Mouse (Mus musculus): Measurements from ENCODE around the gene Abcg3. TPM values are rescaled to one million over a fixed set of nuclear protein-coding genes. Genes with fewer than 3 reads are reported as not detected.

Gene Abcg3
- polyA plus RNA-seq (2012; ENCODE audit: insufficient read depth, insufficient read length, missing spikeins), result 6.9 and 8.9 TPM in 2 replicates

DNA sequence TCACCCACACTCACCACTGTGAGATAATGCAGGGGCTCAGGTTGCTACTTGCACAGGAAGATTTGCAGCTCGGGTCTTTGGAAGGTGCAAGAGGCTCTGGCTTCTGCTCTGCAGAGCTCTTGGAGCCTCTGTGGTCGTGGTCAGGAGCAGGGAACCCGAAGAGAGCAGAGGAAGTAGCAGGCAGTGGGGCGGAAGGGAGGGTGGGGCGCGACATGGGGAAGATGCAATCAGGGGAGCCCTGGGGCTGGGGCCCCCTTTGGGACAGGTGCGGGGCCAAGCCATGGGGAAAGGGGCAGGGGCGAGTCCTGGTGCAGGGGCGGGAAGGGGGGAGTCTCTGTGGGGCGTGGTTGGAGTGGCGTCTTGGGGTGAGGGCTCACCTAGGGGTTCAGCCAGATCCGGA is at the start of gene Abcg3:
Gene Abcg3 (minus strand): TSS at position 184 of the 400 bp plus-strand sequence.
- no peak within 1 kb of the TSS for H3K4me3 ChIP-seq (ENCODE audit: insufficient read depth, low read length)
- no peak for TF ChIP-seq CTCF (IDR thresholded peaks at IDR 0.05; ENCODE audit: low read depth, low read length)
- TF ChIP-seq POLR2A (IDR thresholded peaks at IDR 0.05; ENCODE audit: borderline replicate concordance, low read depth, low read length), result no peak
- H3K27ac ChIP-seq (ENCODE audit: insufficient read depth, low read depth, low read length), result no peak within 1 kb of the TSS
- H3K4me1 ChIP-seq (ENCODE audit: control insufficient read depth, insufficient read depth, low read length), result peaks cover 9% of the 10 kb centered on the region

DNA sequence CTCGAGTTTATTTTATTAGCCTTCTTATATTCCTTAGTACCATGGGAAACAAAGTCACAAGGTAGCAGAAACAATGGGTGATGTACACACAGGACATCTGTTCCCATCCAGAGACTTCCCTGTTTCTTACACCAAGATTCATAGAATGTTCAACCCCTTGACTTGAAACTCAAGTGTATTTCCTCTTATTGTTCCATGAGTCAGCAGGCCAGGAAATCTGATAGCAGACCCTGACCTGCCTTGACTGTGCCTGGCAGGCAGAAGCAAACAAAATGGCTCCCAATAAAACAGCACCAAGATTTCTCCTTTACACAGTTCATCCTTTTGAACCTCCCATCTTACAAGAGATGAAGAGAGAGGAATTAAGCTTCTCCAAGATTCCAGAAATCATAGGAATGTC is 30.0 kb upstream of the Abcg3 start:
- H3K4me3 ChIP-seq (ENCODE audit: insufficient read depth, low read length), result no peak overlapping the region
- no peak for TF ChIP-seq POLR2A (IDR thresholded peaks at IDR 0.05; ENCODE audit: borderline replicate concordance, low read depth, low read length)
- no peak for TF ChIP-seq CTCF (IDR thresholded peaks at IDR 0.05; ENCODE audit: low read depth, low read length)

GRCm38 (mm10) chr5:105011570-105011969 is 29.1 kb upstream of the Abcg3 start:
- TF ChIP-seq POLR2A (IDR thresholded peaks at IDR 0.05; ENCODE audit: borderline replicate concordance, low read depth, low read length) (no peak), CTCF (IDR thresholded peaks at IDR 0.05; ENCODE audit: low read depth, low read length) (no peak)
- H3K4me1 ChIP-seq (ENCODE audit: control insufficient read depth, insufficient read depth, low read length), result peaks cover 9% of the 10 kb centered on the region
- peak overlapping the region; percentile 40 for H3K27ac ChIP-seq (ENCODE audit: insufficient read depth, low read depth, low read length)
- no peak overlapping the region for H3K4me3 ChIP-seq (ENCODE audit: insufficient read depth, low read length)

More for the DNA sequence above, 30.0 kb upstream of the Abcg3 start:
- H3K27ac ChIP-seq (ENCODE audit: insufficient read depth, low read depth, low read length), result peak overlapping the region; percentile 35
- peaks cover 9% of the 10 kb centered on the region for H3K4me1 ChIP-seq (ENCODE audit: control insufficient read depth, insufficient read depth, low read length)

GRCm38 (mm10) chr5:105010376-105010775 is 27.9 kb upstream of the Abcg3 start:
- no peak for TF ChIP-seq POLR2A (IDR thresholded peaks at IDR 0.05; ENCODE audit: borderline replicate concordance, low read depth, low read length)
- no peak for TF ChIP-seq CTCF (IDR thresholded peaks at IDR 0.05; ENCODE audit: low read depth, low read length)
- H3K27ac ChIP-seq (ENCODE audit: insufficient read depth, low read depth, low read length), result no peak overlapping the region
- H3K4me1 ChIP-seq (ENCODE audit: control insufficient read depth, insufficient read depth, low read length), result peaks cover 9% of the 10 kb centered on the region
- no peak overlapping the region for H3K4me3 ChIP-seq (ENCODE audit: insufficient read depth, low read length)

DNA sequence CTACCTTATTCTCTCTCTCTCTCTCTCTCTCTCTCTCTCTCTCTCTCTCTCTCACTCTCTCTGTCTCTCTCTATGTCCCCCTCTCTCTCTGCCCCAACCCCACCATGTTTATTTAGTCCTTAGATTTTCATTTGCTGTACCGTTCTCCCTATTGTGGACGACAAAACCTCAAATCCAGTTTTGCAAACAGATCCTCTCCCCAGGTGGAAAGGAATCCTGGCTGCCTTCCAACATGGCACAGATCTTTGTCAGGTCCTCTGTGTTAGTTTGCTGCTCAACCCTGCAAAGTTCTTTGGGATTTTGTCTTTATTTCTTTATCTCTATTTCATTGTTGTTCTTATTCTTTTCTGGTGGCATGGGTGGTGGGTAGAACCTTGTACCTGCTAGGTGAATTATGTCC is 6.9 kb upstream of the Abcg3 start:
- Histone ChIP-seq H3K4me1 (ENCODE audit: control insufficient read depth, insufficient read depth, low read length) (peaks cover 4% of the 10 kb centered on the region; the same call in 1 of the 2 replicates), H3K4me3 (ENCODE audit: insufficient read depth, low read length) (no peak overlapping the region), H3K27ac (ENCODE audit: insufficient read depth, low read depth, low read length) (no peak overlapping the region)
- TF ChIP-seq POLR2A (IDR thresholded peaks at IDR 0.05; ENCODE audit: borderline replicate concordance, low read depth, low read length) (no peak), CTCF (IDR thresholded peaks at IDR 0.05; ENCODE audit: low read depth, low read length) (no peak)

GRCm38 (mm10) chr5:104988000-104988399 is 5.5 kb upstream of the Abcg3 start:
- Histone ChIP-seq H3K4me3 (ENCODE audit: insufficient read depth, low read length) (no peak overlapping the region), H3K4me1 (ENCODE audit: control insufficient read depth, insufficient read depth, low read length) (peaks cover 4% of the 10 kb centered on the region; the same call in 1 of the 2 replicates), H3K27ac (ENCODE audit: insufficient read depth, low read depth, low read length) (no peak overlapping the region)
- TF ChIP-seq POLR2A (IDR thresholded peaks at IDR 0.05; ENCODE audit: borderline replicate concordance, low read depth, low read length) (no peak), CTCF (IDR thresholded peaks at IDR 0.05; ENCODE audit: low read depth, low read length) (no peak)

DNA sequence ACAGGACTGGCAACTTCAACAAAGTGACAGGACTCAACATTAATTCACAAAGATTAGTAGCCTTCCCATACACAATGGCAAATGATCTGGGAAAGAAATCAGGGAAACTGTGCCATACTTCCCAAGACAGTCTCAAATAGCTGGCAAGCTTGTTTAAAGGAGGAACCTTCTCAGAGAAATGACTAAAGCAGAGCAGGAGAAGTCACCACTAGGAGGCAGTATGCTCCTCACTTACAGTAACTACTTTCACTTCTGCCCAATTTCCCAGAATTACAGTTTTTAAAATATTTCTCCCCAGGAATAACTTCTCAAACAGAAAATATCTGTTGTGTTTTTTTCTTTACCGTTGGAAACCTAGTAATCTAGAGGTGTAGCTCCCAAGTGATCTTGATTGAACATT is 4.2 kb upstream of the Abcg3 start:
- Histone ChIP-seq H3K4me1 (ENCODE audit: control insufficient read depth, insufficient read depth, low read length) (peaks cover 8% of the 10 kb centered on the region; the same call in 1 of the 2 replicates), H3K4me3 (ENCODE audit: insufficient read depth, low read length) (no peak overlapping the region)
- no peak for TF ChIP-seq POLR2A (IDR thresholded peaks at IDR 0.05; ENCODE audit: borderline replicate concordance, low read depth, low read length)

DNA sequence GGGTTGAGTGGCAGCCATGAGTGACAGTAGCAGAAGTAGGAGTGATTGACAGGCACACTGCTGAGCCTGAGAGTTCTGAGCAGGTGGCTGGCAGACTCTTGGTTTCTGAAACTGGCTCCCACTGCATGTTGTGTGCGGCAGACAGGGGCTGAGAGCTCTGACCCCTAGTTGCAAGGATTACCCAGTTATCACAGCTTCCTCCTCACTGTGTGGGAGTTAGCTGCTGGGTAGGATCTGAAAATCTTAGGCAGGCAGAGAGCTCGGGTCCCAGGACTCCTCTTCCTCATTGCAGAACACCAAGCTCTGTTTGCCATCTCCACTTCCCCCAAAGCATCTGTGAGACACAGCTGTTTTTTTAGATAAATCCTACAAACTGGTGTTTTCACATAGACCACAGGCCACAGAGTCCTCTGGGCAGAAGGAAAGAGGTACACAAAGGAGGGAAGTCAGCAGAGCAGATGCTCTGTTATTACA is 3.4 kb downstream of the Abcg3 start:
- peaks cover 10% of the 10 kb centered on the region for H3K4me1 ChIP-seq (ENCODE audit: control insufficient read depth, insufficient read depth, low read length)
- no peak for TF ChIP-seq POLR2A (IDR thresholded peaks at IDR 0.05; ENCODE audit: borderline replicate concordance, low read depth, low read length)
- TF ChIP-seq CTCF (IDR thresholded peaks at IDR 0.05; ENCODE audit: low read depth, low read length), result no peak
- no peak overlapping the region for H3K4me3 ChIP-seq (ENCODE audit: insufficient read depth, low read length)
- no peak overlapping the region for H3K27ac ChIP-seq (ENCODE audit: insufficient read depth, low read depth, low read length)

More for the DNA sequence above, 4.2 kb upstream of the Abcg3 start:
- H3K27ac ChIP-seq (ENCODE audit: insufficient read depth, low read depth, low read length), result no peak overlapping the region

- TF ChIP-seq POLR2A (IDR thresholded peaks at IDR 0.05; ENCODE audit: borderline replicate concordance, low read depth, low read length), result no peak
- TF ChIP-seq CTCF (IDR thresholded peaks at IDR 0.05; ENCODE audit: low read depth, low read length), result no peak
- H3K4me1 ChIP-seq (ENCODE audit: control insufficient read depth, insufficient read depth, low read length), result peaks cover 16% of the 10 kb centered on the region
- no peak overlapping the region for H3K4me3 ChIP-seq (ENCODE audit: insufficient read depth, low read length)
- peak overlapping the region; percentile 86 for H3K27ac ChIP-seq (ENCODE audit: insufficient read depth, low read depth, low read length)
Measured at GRCm38 (mm10) chr5:104958141-104958793, 24.3 kb downstream of the Abcg3 start.

GRCm38 (mm10) chr5:104955208-104955607 is 27.3 kb downstream of the Abcg3 start:
- no peak for TF ChIP-seq CTCF (IDR thresholded peaks at IDR 0.05; ENCODE audit: low read depth, low read length)
- no peak for TF ChIP-seq POLR2A (IDR thresholded peaks at IDR 0.05; ENCODE audit: borderline replicate concordance, low read depth, low read length)
- H3K4me1 ChIP-seq (ENCODE audit: control insufficient read depth, insufficient read depth, low read length), result peaks cover 16% of the 10 kb centered on the region
- H3K27ac ChIP-seq (ENCODE audit: insufficient read depth, low read depth, low read length), result no peak overlapping the region
- no peak overlapping the region for H3K4me3 ChIP-seq (ENCODE audit: insufficient read depth, low read length)

Data from bone marrow macrophage, adult 2 months (primary cell).